Mouse (Mus musculus): Measurements from ENCODE around the gene Gria1.

GRCm38 (mm10) chr11:57184216-57184615 lies 173.0 kb downstream of the Gria1 start:
- TF ChIP-seq CTCF (IDR thresholded peaks at IDR 0.05; ENCODE audit: low read depth) (no peak), EP300 (IDR thresholded peaks at IDR 0.05; ENCODE audit: low read depth) (no peak)

Measured in heart, postnatal 0 days (tissue).